Mouse (Mus musculus) kidney, embryonic 15.5 days (tissue): Measurements from ENCODE around the gene Mrgpre. TPM values are rescaled to one million over a fixed set of nuclear protein-coding genes. Genes with fewer than 3 reads are reported as not detected.

Experiments used
- ATAC-seq: fragments of 200-750 bp; cut with Nextera tagmentation; replicated peaks from 2 replicates; pipeline ENCODE4 v1.8.0; 2017; ENCODE audit warnings: moderate TSS enrichment; ENCODE audit not compliant: low FRiP score
- H3K27ac ChIP-seq: fragments of 300-500 bp; sonication (generic); 2 replicates; pipeline ENCODE4 v1.5.1; 2015; ENCODE audit warnings: mild to moderate bottlenecking, inconsistent platforms
- H3K27me3 ChIP-seq: fragments of 300-500 bp; sonication (generic); 2 replicates; pipeline ENCODE4 v1.6.1; 2015; ENCODE audit warnings: inconsistent platforms
- H3K36me3 ChIP-seq: fragments of 300-500 bp; sonication (generic); 2 replicates; pipeline ENCODE4 v1.6.1; 2015; ENCODE audit warnings: inconsistent platforms
- H3K4me1 ChIP-seq: fragments of 300-500 bp; sonication (generic); 2 replicates; pipeline ENCODE4 v1.6.1; 2015; ENCODE audit warnings: inconsistent platforms
- H3K4me2 ChIP-seq: fragments of 300-500 bp; sonication (generic); 2 replicates; pipeline ENCODE4 v1.6.1; 2015; ENCODE audit warnings: moderate library complexity, mild to moderate bottlenecking, inconsistent platforms
- H3K4me3 ChIP-seq: fragments of 300-500 bp; sonication (generic); replicated peaks from 2 replicates; pipeline ENCODE4 v1.5.1; 2015; ENCODE audit warnings: mild to moderate bottlenecking, inconsistent platforms
- H3K9ac ChIP-seq: fragments of 300-500 bp; sonication (generic); 2 replicates; pipeline ENCODE4 v1.6.1; 2015; ENCODE audit warnings: mild to moderate bottlenecking, inconsistent platforms
- H3K9me3 ChIP-seq: fragments of 300-500 bp; sonication (generic); replicated peaks from 2 replicates; pipeline ENCODE4 v1.6.1; 2016; ENCODE audit warnings: inconsistent platforms
- WGBS: fragments of 180-500 bp; shearing (Covaris S2); methylation state at CpG from one replicate; pipeline ENCODE4 v1.1.7; 2015; ENCODE audit warnings: mixed read lengths; 5-methylcytosine and 5-hydroxymethylcytosine counted together
- polyA plus RNA-seq: library from polyadenylated mRNA; unstranded; fragments of >200 nt; fragmentation: Nextera tagmentation; extraction: Ambion mirVana; gene quantifications from 2 replicates; pipeline ENCODE4 v1.2.1, GENCODE M21; 2015

The Mrgpre gene
- 1.7 and 2.0 TPM in 2 replicates for polyA plus RNA-seq

GRCm38 (mm10) chr7:143783996-143784829 is at the start of gene Mrgpre:
Gene Mrgpre (minus strand): TSS chr7:143784500.
- Histone ChIP-seq H3K4me3 (peak within 1 kb of the TSS; percentile 44), H3K36me3 (no peaks in the 10 kb centered on the region), H3K9me3 (no peaks in the 10 kb centered on the region), H3K9ac (peak within 1 kb of the TSS; percentile 34), H3K4me2 (peak within 1 kb of the TSS; percentile 65), H3K4me1 (peaks cover 32% of the 10 kb centered on the region), H3K27ac (peak within 1 kb of the TSS; percentile 91), H3K27me3 (no peaks in the 10 kb centered on the region)
- peak; percentile 93 for ATAC-seq
- 2% methylated on average over 21 of the region's 21 CpGs for WGBS

- no peak for ATAC-seq
- H3K4me1 ChIP-seq, result peaks cover 29% of the 10 kb centered on the region
- no peaks in the 10 kb centered on the region for H3K9me3 ChIP-seq
- H3K27me3 ChIP-seq, result no peaks in the 10 kb centered on the region
- no peak overlapping the region for H3K9ac ChIP-seq
- 79% methylated on average over 6 of the region's 6 CpGs for whole genome bisulfite sequencing
- H3K27ac ChIP-seq, result no peak overlapping the region
- H3K36me3 ChIP-seq, result peaks cover 23% of the 10 kb centered on the region
- H3K4me2 ChIP-seq, result no peak overlapping the region
- H3K4me3 ChIP-seq, result no peak overlapping the region
Measured at GRCm38 (mm10) chr7:143833581-143834190, 49.4 kb upstream of the Mrgpre start.

DNA sequence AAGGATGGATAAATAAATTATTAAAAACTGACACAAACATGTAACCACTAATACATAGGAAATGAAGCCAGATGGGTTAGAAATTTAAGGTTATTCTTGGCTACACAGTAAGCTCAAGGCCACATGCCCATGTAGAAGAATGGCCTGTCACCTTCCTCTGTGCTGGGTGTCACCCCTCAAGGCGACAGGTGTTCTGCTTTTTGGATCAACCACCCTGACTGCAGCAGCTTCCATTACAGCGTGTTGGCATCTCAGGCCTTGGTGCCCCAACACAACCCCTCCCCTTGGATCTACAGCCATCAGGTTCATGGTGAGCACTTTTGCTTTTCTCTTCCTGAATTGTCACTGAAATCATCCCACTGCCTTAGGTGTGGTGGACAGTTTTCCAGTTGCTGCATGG is 48.3 kb upstream of the Mrgpre start:
- WGBS, result 86% methylated on average over 2 of the region's 2 CpGs
- no peaks in the 10 kb centered on the region for H3K27me3 ChIP-seq
- H3K9me3 ChIP-seq, result no peaks in the 10 kb centered on the region
- ATAC-seq, result no peak
- H3K36me3 ChIP-seq, result peaks cover 12% of the 10 kb centered on the region
- peaks cover 29% of the 10 kb centered on the region for H3K4me1 ChIP-seq
- H3K27ac ChIP-seq, result no peak overlapping the region
- no peak overlapping the region for H3K4me2 ChIP-seq
- no peak overlapping the region for H3K9ac ChIP-seq
- H3K4me3 ChIP-seq, result no peak overlapping the region

- ATAC-seq, result no peak
- 77% methylated on average over 8 of the region's 8 CpGs for WGBS
- H3K36me3 ChIP-seq, result peaks cover 8% of the 10 kb centered on the region; the same call in 1 of the 2 replicates
- peaks cover 29% of the 10 kb centered on the region for H3K4me1 ChIP-seq
- no peaks in the 10 kb centered on the region for H3K27me3 ChIP-seq
- no peak overlapping the region for H3K4me2 ChIP-seq
- no peaks in the 10 kb centered on the region for H3K9me3 ChIP-seq
- H3K9ac ChIP-seq, result no peak overlapping the region
- H3K27ac ChIP-seq, result no peak overlapping the region
- no peak overlapping the region for H3K4me3 ChIP-seq
Measured at GRCm38 (mm10) chr7:143832196-143832595, 47.9 kb upstream of the Mrgpre start.

GRCm38 (mm10) chr7:143830399-143830798 is 46.1 kb upstream of the Mrgpre start:
- peak overlapping the region; percentile 69 for H3K9ac ChIP-seq
- ATAC-seq, result peak; percentile 24
- no peaks in the 10 kb centered on the region for H3K27me3 ChIP-seq
- no peaks in the 10 kb centered on the region; the same call in 1 of the 2 replicates for H3K36me3 ChIP-seq
- whole genome bisulfite sequencing, result 7% methylated on average over 6 of the region's 6 CpGs
- peak overlapping the region; percentile 79 for H3K4me2 ChIP-seq
- peak overlapping the region; percentile 93 for H3K27ac ChIP-seq
- H3K4me1 ChIP-seq, result peaks cover 27% of the 10 kb centered on the region
- H3K9me3 ChIP-seq, result no peaks in the 10 kb centered on the region
- peak overlapping the region; percentile 55 for H3K4me3 ChIP-seq

DNA sequence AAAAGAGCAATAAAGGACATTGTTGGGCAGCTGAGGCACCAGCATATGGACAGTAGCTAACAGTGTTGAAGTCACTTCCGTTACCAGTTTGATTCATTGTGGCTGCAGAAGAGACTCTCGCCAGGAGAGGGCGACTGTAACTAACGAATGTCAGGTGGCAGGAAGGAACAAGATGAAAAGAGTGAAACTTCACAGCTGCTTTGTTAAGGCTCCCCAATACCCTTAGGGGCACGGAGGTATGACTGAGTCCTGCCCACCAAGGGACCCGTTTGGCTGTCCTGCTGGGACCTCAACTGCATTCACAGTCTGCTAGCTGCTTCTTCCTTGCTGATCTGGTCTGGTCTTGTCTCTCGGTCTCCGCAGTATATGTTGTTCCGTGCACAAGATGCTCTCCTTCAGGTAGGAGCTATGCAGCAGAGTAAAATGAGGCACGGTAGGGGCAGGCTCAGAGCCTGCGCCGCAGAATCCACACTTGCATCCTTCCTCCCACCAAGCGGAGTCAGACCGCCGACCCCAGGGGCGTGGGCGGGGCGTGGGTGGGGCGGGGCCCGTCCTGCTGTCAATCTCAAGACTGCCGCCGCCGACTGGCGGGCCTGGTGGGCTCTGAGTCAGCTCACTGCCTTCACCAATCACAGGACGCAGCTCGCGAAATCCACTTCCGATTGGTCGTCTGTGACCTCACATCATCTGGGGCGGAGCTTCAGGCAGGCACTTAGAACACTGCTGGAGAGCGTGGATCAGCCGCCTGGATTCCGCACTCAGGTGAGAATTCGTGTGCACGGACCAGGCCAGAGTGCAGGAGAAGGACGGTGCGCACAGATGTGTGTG is 45.4 kb upstream of the Mrgpre start:
- peak overlapping the region; percentile 93 for H3K27ac ChIP-seq
- no peaks in the 10 kb centered on the region; the same call in 1 of the 2 replicates for H3K36me3 ChIP-seq
- H3K9ac ChIP-seq, result peak overlapping the region; percentile 69
- H3K27me3 ChIP-seq, result no peaks in the 10 kb centered on the region
- peak overlapping the region; percentile 55 for H3K4me3 ChIP-seq
- peak; percentile 99 for ATAC-seq
- H3K9me3 ChIP-seq, result no peaks in the 10 kb centered on the region
- H3K4me2 ChIP-seq, result peak overlapping the region; percentile 79
- H3K4me1 ChIP-seq, result peaks cover 22% of the 10 kb centered on the region
- WGBS, result under 1% methylated on average over 37 of the region's 37 CpGs

- Histone ChIP-seq H3K4me3 (no peak overlapping the region), H3K9ac (no peak overlapping the region), H3K4me1 (peaks cover 23% of the 10 kb centered on the region), H3K9me3 (no peaks in the 10 kb centered on the region), H3K36me3 (no peaks in the 10 kb centered on the region), H3K27ac (no peak overlapping the region), H3K27me3 (no peaks in the 10 kb centered on the region), H3K4me2 (no peak overlapping the region)
- WGBS, result 94% methylated on average over 2 of the region's 2 CpGs
- no peak for ATAC-seq
Measured at GRCm38 (mm10) chr7:143826985-143827384, 42.7 kb upstream of the Mrgpre start.

GRCm38 (mm10) chr7:143823266-143823605 is 38.9 kb upstream of the Mrgpre start:
- Histone ChIP-seq H3K9ac (peak overlapping the region; percentile 36), H3K4me2 (peak overlapping the region; percentile 75), H3K4me1 (peaks cover 20% of the 10 kb centered on the region), H3K36me3 (peaks cover 9% of the 10 kb centered on the region), H3K27me3 (no peaks in the 10 kb centered on the region), H3K9me3 (no peaks in the 10 kb centered on the region), H3K27ac (peak overlapping the region; percentile 88), H3K4me3 (peak overlapping the region; percentile 75)
- ATAC-seq, result peak; percentile 17
- 83% methylated on average over 4 of the region's 4 CpGs for WGBS

GRCm38 (mm10) chr7:143822375-143823265 is 38.3 kb upstream of the Mrgpre start, which contains the start of the genes Nadsyn1 and Dhcr7:
Gene Nadsyn1 (minus strand): TSS chr7:143822849.
Gene Dhcr7 (plus strand): TSS chr7:143823145.
- WGBS, result under 1% methylated on average over 40 of the region's 40 CpGs
- peak; percentile 99 for ATAC-seq
- H3K4me2 ChIP-seq, result peak within 1 kb of the TSS; percentile 75

GRCm38 (mm10) chr7:143821241-143821640 is 36.9 kb upstream of the Mrgpre start:
- Histone ChIP-seq H3K9me3 (no peaks in the 10 kb centered on the region), H3K4me3 (no peak overlapping the region), H3K36me3 (peaks cover 25% of the 10 kb centered on the region), H3K4me1 (peaks cover 20% of the 10 kb centered on the region), H3K27me3 (no peaks in the 10 kb centered on the region), H3K9ac (no peak overlapping the region), H3K27ac (no peak overlapping the region), H3K4me2 (peak overlapping the region; percentile 75; the same call in 1 of the 2 replicates)
- ATAC-seq, result no peak
- WGBS, result 76% methylated on average over 2 of the region's 2 CpGs

More at GRCm38 (mm10) chr7:143822375-143823265, 38.3 kb upstream of the Mrgpre start, which contains the start of the genes Nadsyn1 and Dhcr7:
- peaks cover 20% of the 10 kb centered on the region for H3K4me1 ChIP-seq
- peaks cover 14% of the 10 kb centered on the region for H3K36me3 ChIP-seq
- H3K4me3 ChIP-seq, result peak within 1 kb of the TSS; percentile 75
- no peaks in the 10 kb centered on the region for H3K27me3 ChIP-seq
- peak within 1 kb of the TSS; percentile 67 for H3K9ac ChIP-seq
- no peaks in the 10 kb centered on the region for H3K9me3 ChIP-seq
- H3K27ac ChIP-seq, result peak within 1 kb of the TSS; percentile 88

GRCm38 (mm10) chr7:143819201-143819600 is 34.9 kb upstream of the Mrgpre start:
- H3K9ac ChIP-seq, result no peak overlapping the region
- no peak overlapping the region for H3K4me2 ChIP-seq
- H3K4me1 ChIP-seq, result peaks cover 20% of the 10 kb centered on the region
- no peak for ATAC-seq
- no peaks in the 10 kb centered on the region for H3K27me3 ChIP-seq
- WGBS, result 77% methylated on average over 4 of the region's 4 CpGs
- H3K36me3 ChIP-seq, result peaks cover 42% of the 10 kb centered on the region
- no peak overlapping the region for H3K4me3 ChIP-seq
- H3K27ac ChIP-seq, result no peak overlapping the region
- no peaks in the 10 kb centered on the region for H3K9me3 ChIP-seq
